Mouse (Mus musculus) ES-E14 (cell line): ENCODE results near the gene Eif4e2. TPM values are rescaled to one million over a fixed set of nuclear protein-coding genes. Genes with fewer than 3 reads are reported as not detected.

Experiments used
- DNase-seq: peaks from one replicate; pipeline ENCODE4 v3.0.0-alpha.2; 2013; ENCODE audit warnings: low read depth, low spot score
- H3K27ac ChIP-seq: 2 replicates; pipeline ENCODE4 v1.5.1; 2012; ENCODE audit warnings: low read depth, mild to moderate bottlenecking, low read length, moderate library complexity, mixed read lengths; ENCODE audit not compliant: poor library complexity, insufficient read depth, severe bottlenecking
- H3K36me3 ChIP-seq: 2 replicates; pipeline ENCODE4 v1.6.1; 2012; ENCODE audit warnings: mild to moderate bottlenecking, low read length, moderate library complexity, mixed read lengths; ENCODE audit not compliant: control insufficient read depth, poor library complexity, insufficient read depth, severe bottlenecking
- H3K4me1 ChIP-seq, 2 experiments: fragments of 150-350 bp in 1 of 2; sonication (generic) in 1 of 2; 2 replicates each; pipeline ENCODE4 v1.6.1; 2012; ENCODE audit warnings: low read length in 2 of 2, mild to moderate bottlenecking in 1 of 2, mixed read lengths in 1 of 2; ENCODE audit not compliant: control insufficient read depth in 2 of 2, insufficient read depth in 2 of 2, poor library complexity in 1 of 2
- H3K4me3 ChIP-seq, 2 experiments: fragments of 150-350 bp in 1 of 2; sonication (generic) in 1 of 2; 2 replicates each; pipeline ENCODE4 v1.5.1; 2012; ENCODE audit warnings: low read length in 2 of 2, low read depth in 1 of 2, mild to moderate bottlenecking in 1 of 2, mixed read lengths in 1 of 2; ENCODE audit not compliant: insufficient read depth in 1 of 2, poor library complexity in 1 of 2, severe bottlenecking in 1 of 2
- H3K9ac ChIP-seq: 2 replicates; pipeline ENCODE4 v1.6.1; 2012; ENCODE audit warnings: low read depth, mild to moderate bottlenecking, low read length, mixed read lengths; ENCODE audit not compliant: poor library complexity, insufficient read depth, severe bottlenecking
- H3K9me3 ChIP-seq: fragments of 150-350 bp; sonication (generic); 2 replicates; pipeline ENCODE4 v1.6.1; 2012; ENCODE audit warnings: low read depth, mild to moderate bottlenecking, low read length; ENCODE audit not compliant: control insufficient read depth, insufficient read depth
- CHD2 ChIP-seq: IDR thresholded peaks from 2 replicates; pipeline ENCODE4 v1.6.1; 2014; ENCODE audit warnings: mild to moderate bottlenecking, low read depth, low read length, inconsistent platforms
- HCFC1 ChIP-seq: IDR thresholded peaks from 2 replicates; pipeline ENCODE4 v1.6.1; 2012; ENCODE audit warnings: low read length, inconsistent platforms, borderline replicate concordance; ENCODE audit not compliant: insufficient read depth
- MAFK ChIP-seq: IDR thresholded peaks from 2 replicates; pipeline ENCODE4 v1.6.1; 2014; ENCODE audit warnings: mild to moderate bottlenecking, low read depth, low read length, inconsistent platforms; ENCODE audit not compliant: insufficient read depth
- ZC3H11A ChIP-seq: IDR thresholded peaks from 2 replicates; pipeline ENCODE4 v1.6.1; 2012; ENCODE audit warnings: low read depth, mild to moderate bottlenecking, inconsistent platforms, low read length, borderline replicate concordance
- ZNF384 ChIP-seq: IDR thresholded peaks from 2 replicates; pipeline ENCODE4 v1.6.1; 2012; ENCODE audit warnings: low read depth, low read length, inconsistent platforms
- in situ Hi-C, 2 experiments: fragments of 600-800 bp; cut with MboI; formaldehyde crosslinking; loops; one replicate each; pipeline ENCODE4 v1.15.1; 2025; ENCODE audit warnings: low sequenced_read_pairs in 2 of 2, inconsistent platforms in 1 of 2; ENCODE audit not compliant: unreplicated experiment in 2 of 2
- total RNA-seq: library from RNA; depleted of rRNA; stranded (reverse); fragments of 300-350 nt; gene quantifications from 2 replicates; pipeline ENCODE4 v1.2.3, GENCODE M21; 2012

Gene Eif4e2
- total RNA-seq, 1 experiment: 221 TPM

- in situ Hi-C loops: loop anchor here in 1 of 2 experiments (10.0 kb wide), 1 partner anchor 353 kb away; no protein-coding TSS in a partner anchor
- Histone ChIP-seq H3K4me1 (peaks cover 1 to 6% of the 10 kb centered on the region in 2 experiments; a peak in 1 of 4 replicates), H3K36me3 (no peaks in the 10 kb centered on the region), H3K4me3 (no peak overlapping the region), H3K9me3 (no peaks in the 10 kb centered on the region), H3K9ac (no peak overlapping the region), H3K27ac (no peak overlapping the region)
- no peak for DNase-seq
- no peak for TF ChIP-seq ZC3H11A
- TF ChIP-seq ZNF384: no peak
- TF ChIP-seq MAFK: no peak
- TF ChIP-seq CHD2: no peak
- no peak for TF ChIP-seq HCFC1
Observed at GRCm38 (mm10) chr1:87171312-87171711, 42.4 kb upstream of the Eif4e2 start.

GRCm38 (mm10) chr1:87172316-87172715 lies 41.4 kb upstream of the Eif4e2 start:
- H3K9me3 ChIP-seq: no peaks in the 10 kb centered on the region
- no peak overlapping the region for H3K4me3 ChIP-seq
- no peak overlapping the region for H3K9ac ChIP-seq
- in situ Hi-C loops: loop anchor here in 1 of 2 experiments (10.0 kb wide), 1 partner anchor 352 kb away; no protein-coding TSS in a partner anchor
- DNase-seq: no peak
- peaks cover 1 to 9% of the 10 kb centered on the region in 2 experiments; a peak in 1 of 4 replicates for H3K4me1 ChIP-seq
- no peak overlapping the region for H3K27ac ChIP-seq
- H3K36me3 ChIP-seq: no peaks in the 10 kb centered on the region
- TF ChIP-seq MAFK (no peak), CHD2 (no peak), HCFC1 (no peak), ZNF384 (no peak), ZC3H11A (no peak)

- TF ChIP-seq ZC3H11A (peak; percentile 72), MAFK (no peak), CHD2 (no peak), HCFC1 (no peak), ZNF384 (no peak)
- peaks cover 1 to 9% of the 10 kb centered on the region in 2 experiments; a peak in 1 of 4 replicates for H3K4me1 ChIP-seq
- H3K9ac ChIP-seq: peak overlapping the region; percentile 15; the same call in 1 of the 2 replicates
- in situ Hi-C loops: loop anchor here in 1 of 2 experiments (10.0 kb wide), 1 partner anchor 351 kb away; no protein-coding TSS in a partner anchor
- no peaks in the 10 kb centered on the region for H3K36me3 ChIP-seq
- no peaks in the 10 kb centered on the region for H3K9me3 ChIP-seq
- H3K4me3 ChIP-seq: no peak overlapping the region
- DNase-seq: no peak
- no peak overlapping the region for H3K27ac ChIP-seq
Observed at GRCm38 (mm10) chr1:87174006-87174955, 39.4 kb upstream of the Eif4e2 start.

GRCm38 (mm10) chr1:87175852-87176292 lies 37.8 kb upstream of the Eif4e2 start:
- DNase-seq: no peak

More at GRCm38 (mm10) chr1:87175852-87176292, 37.8 kb upstream of the Eif4e2 start:
- Histone ChIP-seq H3K27ac (no peak overlapping the region), H3K9ac (no peak overlapping the region), H3K4me3 (peak overlapping the region in 1 of 2 experiments; percentile 31; a peak in 1 of 4 replicates), H3K36me3 (no peaks in the 10 kb centered on the region), H3K9me3 (no peaks in the 10 kb centered on the region), H3K4me1 (peaks cover 1 to 6% of the 10 kb centered on the region in 2 experiments; a peak in 1 of 4 replicates)
- TF ChIP-seq HCFC1: no peak
- no peak for TF ChIP-seq CHD2
- no peak for TF ChIP-seq ZNF384
- TF ChIP-seq MAFK: no peak
- TF ChIP-seq ZC3H11A: no peak
- in situ Hi-C loops: loop anchor here in 1 of 2 experiments (10.0 kb wide), 1 partner anchor 349 kb away; no protein-coding TSS in a partner anchor
